Mouse (Mus musculus) hematopoietic multipotent progenitor cell, adult 10-12 weeks (in vitro differentiated cells): Measurements from ENCODE around the gene Pnpla3. TPM values are rescaled to one million over a fixed set of nuclear protein-coding genes. Genes with fewer than 3 reads are reported as not detected.

Experiments
- polyA plus RNA-seq: library from polyadenylated mRNA; stranded (reverse); fragments of >175 nt; gene quantifications from 2 replicates; pipeline ENCODE4 v1.2.3, GENCODE M21; 2012; ENCODE audit warnings: low replicate concordance

Gene Pnpla3
- polyA plus RNA-seq, result 0.09 TPM in 1 of 2 replicates, not detected in the other

GRCm38 (mm10) chr15:84167600-84167999 is at the start of gene Pnpla3:
Pnpla3 (plus strand) TSS chr15:84167837.

GRCm38 (mm10) chr15:84123075-84123474 is 44.6 kb upstream of the Pnpla3 start, which contains the start of gene Pnpla5:
Pnpla5 (minus strand) TSS chr15:84123175.

GRCm38 (mm10) chr15:84192058-84192791 is 24.6 kb downstream of the Pnpla3 start, which contains the start of gene Samm50:
Samm50 (plus strand) TSS chr15:84192241.

GRCm38 (mm10) chr15:84231721-84232561 is 64.3 kb downstream of the Pnpla3 start, which contains the start of gene Parvb:
Parvb (plus strand) TSS chr15:84232043.

Other genes starting within 250 kb of the Pnpla3 start
- not detected in 2 replicates for gene Efcab6, start 102.5 kb upstream of the Pnpla3 start, polyA plus RNA-seq
- gene Sult4a1, start 62.1 kb upstream of the Pnpla3 start, polyA plus RNA-seq, result 0.43 TPM in 1 of 2 replicates, not detected in the other
- 0.15 TPM in 1 of 2 replicates, not detected in the other for gene Pnpla5, start 44.7 kb upstream of the Pnpla3 start, polyA plus RNA-seq
- 19.4 and 22.0 TPM in 2 replicates for gene Samm50, start 24.4 kb downstream of the Pnpla3 start, polyA plus RNA-seq
- 4.2 and 10.6 TPM in 2 replicates for gene Parvb, start 64.2 kb downstream of the Pnpla3 start, polyA plus RNA-seq
- gene Parvg, start 156.2 kb downstream of the Pnpla3 start, polyA plus RNA-seq, result 30.2 and 79.7 TPM in 2 replicates